Mouse (Mus musculus): ENCODE data around the gene Rnaseh2a. TPM values are rescaled to one million over a fixed set of nuclear protein-coding genes. Genes with fewer than 3 reads are reported as not detected.

Rnaseh2a gene
- polyA plus RNA-seq, 2 experiments from 2014 or later, result 68.9 to 91.0 TPM

- ATAC-seq, result no peak
Observed at GRCm38 (mm10) chr8:84982499-84983011, 13.0 kb upstream of the Rnaseh2a start.

GRCm38 (mm10) chr8:84981644-84982498 is 12.3 kb upstream of the Rnaseh2a start:
- ATAC-seq, result no peak

- no peak for ATAC-seq
Observed at GRCm38 (mm10) chr8:84980622-84981358, 11.2 kb upstream of the Rnaseh2a start.

GRCm38 (mm10) chr8:84979599-84980421 is 10.2 kb upstream of the Rnaseh2a start:
- peak; percentile 26 for ATAC-seq

GRCm38 (mm10) chr8:84978248-84978940 is 8.8 kb upstream of the Rnaseh2a start, which contains the start of gene Junb:
Junb (minus strand) TSS chr8:84978718.
- ATAC-seq, result peak; percentile 36

- peak; percentile 2 for ATAC-seq
Observed at GRCm38 (mm10) chr8:84977435-84978247, 8.1 kb upstream of the Rnaseh2a start.

GRCm38 (mm10) chr8:84976763-84977434 is 7.3 kb upstream of the Rnaseh2a start:
- ATAC-seq, result peak; percentile 0

GRCm38 (mm10) chr8:84976031-84976762 is 6.6 kb upstream of the Rnaseh2a start:
- peak; percentile 46 for ATAC-seq

- ATAC-seq, result no peak
Observed at GRCm38 (mm10) chr8:84975434-84975833, 5.9 kb upstream of the Rnaseh2a start.

GRCm38 (mm10) chr8:84974543-84975142 is 5.1 kb upstream of the Rnaseh2a start:
- ATAC-seq, result no peak

GRCm38 (mm10) chr8:84973803-84974542 is 4.4 kb upstream of the Rnaseh2a start:
- ATAC-seq, result no peak

GRCm38 (mm10) chr8:84973079-84973478 is 3.5 kb upstream of the Rnaseh2a start:
- ATAC-seq, result no peak

- no peak for ATAC-seq
Observed at GRCm38 (mm10) chr8:84970913-84971312, 1.3 kb upstream of the Rnaseh2a start.

- no peak for ATAC-seq
Observed at GRCm38 (mm10) chr8:84970135-84970790, 696 bp upstream of the Rnaseh2a start.

- ATAC-seq, result no peak
Observed at GRCm38 (mm10) chr8:84968650-84969049, 917 bp downstream of the Rnaseh2a start.

- no peak for ATAC-seq
Observed at GRCm38 (mm10) chr8:84967532-84968304, 1.8 kb downstream of the Rnaseh2a start.

- no peak for ATAC-seq
Observed at GRCm38 (mm10) chr8:84966603-84967002, 3.0 kb downstream of the Rnaseh2a start.
